Mouse (Mus musculus): ENCODE data around the gene Tbx20. TPM values are rescaled to one million over a fixed set of nuclear protein-coding genes. Genes with fewer than 3 reads are reported as not detected.

Gene Tbx20
- total and polyA plus RNA-seq, 2 experiments from 2014 or later: 0.05 TPM; not detected in 1

- no peak for TF ChIP-seq CTCF (IDR thresholded peaks at IDR 0.05; ENCODE audit: low read depth)
- Histone ChIP-seq H3K4me2 (ENCODE audit: low read depth) (no peak overlapping the region), H3K9ac (no peak overlapping the region), H3K36me3 (ENCODE audit: insufficient read depth) (no peaks in the 10 kb centered on the region), H3K27me3 (ENCODE audit: insufficient read depth, low read length) (peaks cover 94% of the 10 kb centered on the region), H3K9me3 (ENCODE audit: low read length) (no peaks in the 10 kb centered on the region), H3K4me1 (ENCODE audit: insufficient read depth) (no peaks in the 10 kb centered on the region), H3K27ac (ENCODE audit: low read depth, low read length) (no peak overlapping the region), H3K4me3 (ENCODE audit: low read depth, low read length) (no peak overlapping the region)
- WGBS: 1% methylated on average over 9 of the region's 9 CpGs
- ATAC-seq (no peak), DNase-seq (no peak)
Observed at GRCm38 (mm10) chr9:24775001-24775400, 898 bp upstream of the Tbx20 start.

- H3K27me3 ChIP-seq (ENCODE audit: insufficient read depth, low read length): peaks cover 87% of the 10 kb centered on the region
- H3K27ac ChIP-seq (ENCODE audit: low read depth, low read length): no peak overlapping the region
- H3K4me1 ChIP-seq (ENCODE audit: insufficient read depth): no peaks in the 10 kb centered on the region
- no peaks in the 10 kb centered on the region for H3K36me3 ChIP-seq (ENCODE audit: insufficient read depth)
- WGBS: 1% methylated on average over 19 of the region's 19 CpGs
- H3K9ac ChIP-seq: no peak overlapping the region
- no peak for TF ChIP-seq CTCF (IDR thresholded peaks at IDR 0.05; ENCODE audit: low read depth)
- H3K4me2 ChIP-seq (ENCODE audit: low read depth): peak overlapping the region; percentile 28
- peak overlapping the region; percentile 18; the same call in 1 of the 2 replicates for H3K4me3 ChIP-seq (ENCODE audit: low read depth, low read length)
- DNase-seq (peak; percentile 17), ATAC-seq (no peak)
- H3K9me3 ChIP-seq (ENCODE audit: low read length): no peaks in the 10 kb centered on the region
Observed at GRCm38 (mm10) chr9:24773669-24774068, 434 bp downstream of the Tbx20 start.

GRCm38 (mm10) chr9:24773171-24773570, 932 bp downstream of the Tbx20 start:
- ATAC-seq (no peak), DNase-seq (peak; percentile 40)
- Histone ChIP-seq H3K27me3 (ENCODE audit: insufficient read depth, low read length) (peaks cover 88% of the 10 kb centered on the region), H3K4me2 (ENCODE audit: low read depth) (no peak overlapping the region), H3K4me1 (ENCODE audit: insufficient read depth) (no peaks in the 10 kb centered on the region), H3K4me3 (ENCODE audit: low read depth, low read length) (no peak overlapping the region), H3K36me3 (ENCODE audit: insufficient read depth) (no peaks in the 10 kb centered on the region), H3K27ac (ENCODE audit: low read depth, low read length) (no peak overlapping the region), H3K9ac (no peak overlapping the region), H3K9me3 (ENCODE audit: low read length) (no peaks in the 10 kb centered on the region)
- no peak for TF ChIP-seq CTCF (IDR thresholded peaks at IDR 0.05; ENCODE audit: low read depth)
- WGBS: 2% methylated on average over 9 of the region's 9 CpGs

- no peak overlapping the region for H3K4me2 ChIP-seq (ENCODE audit: low read depth)
- no peaks in the 10 kb centered on the region for H3K36me3 ChIP-seq (ENCODE audit: insufficient read depth)
- H3K9me3 ChIP-seq (ENCODE audit: low read length): no peaks in the 10 kb centered on the region
- no peak for TF ChIP-seq CTCF (IDR thresholded peaks at IDR 0.05; ENCODE audit: low read depth)
- no peak overlapping the region for H3K27ac ChIP-seq (ENCODE audit: low read depth, low read length)
- WGBS: 7% methylated on average over 9 of the region's 9 CpGs
- H3K27me3 ChIP-seq (ENCODE audit: insufficient read depth, low read length): peaks cover 88% of the 10 kb centered on the region
- peak; percentile 48 for DNase-seq
- ATAC-seq: no peak
- H3K4me1 ChIP-seq (ENCODE audit: insufficient read depth): no peaks in the 10 kb centered on the region
- no peak overlapping the region for H3K9ac ChIP-seq
- H3K4me3 ChIP-seq (ENCODE audit: low read depth, low read length): no peak overlapping the region
Observed at GRCm38 (mm10) chr9:24772431-24773120, 1.5 kb downstream of the Tbx20 start.

- TF ChIP-seq CTCF (IDR thresholded peaks at IDR 0.05; ENCODE audit: low read depth): no peak
- Histone ChIP-seq H3K4me3 (ENCODE audit: low read depth, low read length) (no peak overlapping the region), H3K4me1 (ENCODE audit: insufficient read depth) (no peaks in the 10 kb centered on the region), H3K9me3 (ENCODE audit: low read length) (no peaks in the 10 kb centered on the region), H3K36me3 (ENCODE audit: insufficient read depth) (no peaks in the 10 kb centered on the region), H3K27me3 (ENCODE audit: insufficient read depth, low read length) (peaks cover 86% of the 10 kb centered on the region), H3K27ac (ENCODE audit: low read depth, low read length) (no peak overlapping the region), H3K4me2 (ENCODE audit: low read depth) (no peak overlapping the region), H3K9ac (no peak overlapping the region)
- ATAC-seq (no peak), DNase-seq (no peak)
- WGBS: 8% methylated on average over 4 of the region's 4 CpGs
Observed at GRCm38 (mm10) chr9:24771713-24772112, 2.4 kb downstream of the Tbx20 start.

GRCm38 (mm10) chr9:24770941-24771405, 3.1 kb downstream of the Tbx20 start:
- Histone ChIP-seq H3K9me3 (ENCODE audit: low read length) (no peaks in the 10 kb centered on the region), H3K27ac (ENCODE audit: low read depth, low read length) (no peak overlapping the region), H3K4me1 (ENCODE audit: insufficient read depth) (no peaks in the 10 kb centered on the region), H3K9ac (no peak overlapping the region), H3K4me2 (ENCODE audit: low read depth) (no peak overlapping the region), H3K4me3 (ENCODE audit: low read depth, low read length) (no peak overlapping the region), H3K36me3 (ENCODE audit: insufficient read depth) (no peaks in the 10 kb centered on the region), H3K27me3 (ENCODE audit: insufficient read depth, low read length) (peaks cover 84% of the 10 kb centered on the region)
- no peak for TF ChIP-seq CTCF (IDR thresholded peaks at IDR 0.05; ENCODE audit: low read depth)
- ATAC-seq (no peak), DNase-seq (peak; percentile 48)
- WGBS: 6% methylated on average over 8 of the region's 8 CpGs

- Histone ChIP-seq H3K27me3 (ENCODE audit: insufficient read depth, low read length) (peaks cover 83% of the 10 kb centered on the region), H3K9ac (no peak overlapping the region), H3K27ac (ENCODE audit: low read depth, low read length) (no peak overlapping the region), H3K4me1 (ENCODE audit: insufficient read depth) (no peaks in the 10 kb centered on the region), H3K4me2 (ENCODE audit: low read depth) (no peak overlapping the region), H3K36me3 (ENCODE audit: insufficient read depth) (no peaks in the 10 kb centered on the region), H3K9me3 (ENCODE audit: low read length) (no peaks in the 10 kb centered on the region), H3K4me3 (ENCODE audit: low read depth, low read length) (no peak overlapping the region)
- ATAC-seq (no peak), DNase-seq (peak; percentile 42)
- no peak for TF ChIP-seq CTCF (IDR thresholded peaks at IDR 0.05; ENCODE audit: low read depth)
- 2% methylated on average over 41 of the region's 41 CpGs for WGBS
Observed at GRCm38 (mm10) chr9:24770149-24770940, 3.8 kb downstream of the Tbx20 start.

All from forebrain, postnatal 0 days (tissue).